Mouse (Mus musculus) forebrain, embryonic 12.5 days (tissue): Measurements from ENCODE around the gene Cdk14. TPM values are rescaled to one million over a fixed set of nuclear protein-coding genes. Genes with fewer than 3 reads are reported as not detected.
A peak's percentile ranks its signal among the peaks of the same experiment; 100 is the strongest.

ENCODE experiments used
- ATAC-seq: fragments of 200-750 bp; cut with Nextera tagmentation; 2 replicates; pipeline ENCODE4 v1.8.0; 2017; ENCODE audit warnings: moderate TSS enrichment; ENCODE audit not compliant: low FRiP score
- H3K27ac ChIP-seq: fragments of 300-500 bp; sonication (generic); 2 replicates; pipeline ENCODE4 v1.5.1; 2016; ENCODE audit warnings: mild to moderate bottlenecking
- H3K27me3 ChIP-seq: fragments of 300-500 bp; sonication (generic); 2 replicates; pipeline ENCODE4 v1.6.1; 2016; ENCODE audit warnings: mild to moderate bottlenecking
- H3K36me3 ChIP-seq: fragments of 300-500 bp; sonication (generic); replicated peaks from 2 replicates; pipeline ENCODE4 v1.6.1; 2016; ENCODE audit warnings: mild to moderate bottlenecking
- H3K4me1 ChIP-seq: fragments of 300-500 bp; sonication (generic); 2 replicates; pipeline ENCODE4 v1.6.1; 2016
- H3K4me2 ChIP-seq: fragments of 300-500 bp; sonication (generic); 2 replicates; pipeline ENCODE4 v1.6.1; 2016; ENCODE audit warnings: mild to moderate bottlenecking, moderate library complexity
- H3K4me3 ChIP-seq: fragments of 300-500 bp; sonication (generic); replicated peaks from 2 replicates; pipeline ENCODE4 v1.5.1; 2016; ENCODE audit warnings: mild to moderate bottlenecking
- H3K9ac ChIP-seq: fragments of 300-500 bp; sonication (generic); 2 replicates; pipeline ENCODE4 v1.6.1; 2016; ENCODE audit warnings: mild to moderate bottlenecking
- H3K9me3 ChIP-seq: fragments of 300-500 bp; sonication (generic); 2 replicates; pipeline ENCODE4 v1.6.1; 2016
- WGBS: fragments of 180-500 bp; shearing (Covaris S2); methylation state at CpG from one replicate; pipeline ENCODE4 v1.1.7; 2016; 5-methylcytosine and 5-hydroxymethylcytosine counted together
- polyA plus RNA-seq: library from polyadenylated mRNA; unstranded; fragments of >200 nt; fragmentation: Nextera tagmentation; extraction: Ambion mirVana; gene quantifications from 2 replicates; pipeline ENCODE4 v1.2.1, GENCODE M21; 2016

The Cdk14 gene
- polyA plus RNA-seq, 1 experiment from 2014 or later = 33.0 TPM

- Histone ChIP-seq H3K4me2 (no peak overlapping the region), H3K4me3 (no peak overlapping the region), H3K4me1 (peaks cover 16% of the 10 kb centered on the region), H3K36me3 (peaks cover 9% of the 10 kb centered on the region; the same call in 1 of the 2 replicates), H3K9ac (no peak overlapping the region), H3K27ac (no peak overlapping the region), H3K27me3 (0 out of 2 replicates have a peak, but pooled peaks cover 7% of the 10 kb centered on the region), H3K9me3 (0 out of 2 replicates have a peak, but pooled peaks cover 3% of the 10 kb centered on the region)
- 88% methylated on average over 1 of the region's 1 CpGs for WGBS
- ATAC-seq = no peak
Observed at GRCm38 (mm10) chr5:4882841-4883240, 537.3 kb downstream of the Cdk14 start.

GRCm38 (mm10) chr5:4880331-4880730 lies 539.8 kb downstream of the Cdk14 start:
- Histone ChIP-seq H3K36me3 (peaks cover 9% of the 10 kb centered on the region; the same call in 1 of the 2 replicates), H3K27ac (no peak overlapping the region), H3K27me3 (0 out of 2 replicates have a peak, but pooled peaks cover 3% of the 10 kb centered on the region), H3K9ac (no peak overlapping the region), H3K4me1 (peaks cover 36% of the 10 kb centered on the region), H3K4me2 (no peak overlapping the region), H3K9me3 (0 out of 2 replicates have a peak, but pooled peaks cover 3% of the 10 kb centered on the region), H3K4me3 (no peak overlapping the region)
- 48% methylated on average over 4 of the region's 4 CpGs for WGBS
- no peak for ATAC-seq

- no peak for ATAC-seq
- 33% methylated on average over 3 of the region's 3 CpGs for WGBS
- no peak overlapping the region for H3K4me2 ChIP-seq
- H3K27me3 ChIP-seq = 0 out of 2 replicates have a peak, but pooled peaks cover 8% of the 10 kb centered on the region
- H3K36me3 ChIP-seq = peaks cover 9% of the 10 kb centered on the region; the same call in 1 of the 2 replicates
- peaks cover 36% of the 10 kb centered on the region for H3K4me1 ChIP-seq
- H3K9ac ChIP-seq = 0 out of 2 replicates have a peak overlapping the region, but pooled peaks have one; percentile 12
- H3K27ac ChIP-seq = peak overlapping the region; percentile 42; the same call in 1 of the 2 replicates
- H3K4me3 ChIP-seq = no peak overlapping the region
- H3K9me3 ChIP-seq = 0 out of 2 replicates have a peak, but pooled peaks cover 3% of the 10 kb centered on the region
Observed at GRCm38 (mm10) chr5:4878934-4879333, 541.2 kb downstream of the Cdk14 start.

GRCm38 (mm10) chr5:4877638-4878037 lies 542.5 kb downstream of the Cdk14 start:
- ATAC-seq = peak; percentile 53
- peak overlapping the region; percentile 85 for H3K27ac ChIP-seq
- peaks cover 9% of the 10 kb centered on the region; the same call in 1 of the 2 replicates for H3K36me3 ChIP-seq
- WGBS = 13% methylated on average over 4 of the region's 4 CpGs
- 0 out of 2 replicates have a peak, but pooled peaks cover 3% of the 10 kb centered on the region for H3K9me3 ChIP-seq
- peak overlapping the region; percentile 30 for H3K4me2 ChIP-seq
- no peak overlapping the region for H3K4me3 ChIP-seq
- 0 out of 2 replicates have a peak, but pooled peaks cover 8% of the 10 kb centered on the region for H3K27me3 ChIP-seq
- H3K9ac ChIP-seq = no peak overlapping the region
- H3K4me1 ChIP-seq = peaks cover 36% of the 10 kb centered on the region

GRCm38 (mm10) chr5:4877131-4877631 lies 542.9 kb downstream of the Cdk14 start:
- Histone ChIP-seq H3K4me1 (peaks cover 36% of the 10 kb centered on the region), H3K36me3 (peaks cover 9% of the 10 kb centered on the region; the same call in 1 of the 2 replicates), H3K27ac (peak overlapping the region; percentile 85), H3K9ac (no peak overlapping the region), H3K9me3 (0 out of 2 replicates have a peak, but pooled peaks cover 3% of the 10 kb centered on the region), H3K4me3 (no peak overlapping the region), H3K27me3 (0 out of 2 replicates have a peak, but pooled peaks cover 8% of the 10 kb centered on the region), H3K4me2 (peak overlapping the region; percentile 30)
- ATAC-seq = peak; percentile 81
- WGBS = 4% methylated on average over 5 of the region's 5 CpGs

GRCm38 (mm10) chr5:4876653-4877091 lies 543.4 kb downstream of the Cdk14 start:
- Histone ChIP-seq H3K27ac (peak overlapping the region; percentile 85), H3K4me3 (no peak overlapping the region), H3K36me3 (peaks cover 6% of the 10 kb centered on the region; the same call in 1 of the 2 replicates), H3K4me1 (peaks cover 36% of the 10 kb centered on the region), H3K9ac (no peak overlapping the region), H3K4me2 (peak overlapping the region; percentile 30), H3K27me3 (peaks cover 8% of the 10 kb centered on the region; the same call in 1 of the 2 replicates), H3K9me3 (0 out of 2 replicates have a peak, but pooled peaks cover 3% of the 10 kb centered on the region)
- 48% methylated on average over 15 of the region's 15 CpGs for WGBS
- ATAC-seq = peak; percentile 65

- peaks cover 47% of the 10 kb centered on the region for H3K4me1 ChIP-seq
- H3K27me3 ChIP-seq = peaks cover 5% of the 10 kb centered on the region; the same call in 1 of the 2 replicates
- H3K4me2 ChIP-seq = no peak overlapping the region
- H3K36me3 ChIP-seq = no peaks in the 10 kb centered on the region
- H3K27ac ChIP-seq = peak overlapping the region; percentile 51
- no peak; the same call in 1 of the 2 replicates for ATAC-seq
- WGBS = 14% methylated on average over 4 of the region's 4 CpGs
- no peaks in the 10 kb centered on the region for H3K9me3 ChIP-seq
- no peak overlapping the region for H3K9ac ChIP-seq
- no peak overlapping the region for H3K4me3 ChIP-seq
Observed at GRCm38 (mm10) chr5:4870041-4870726, 549.9 kb downstream of the Cdk14 start.

GRCm38 (mm10) chr5:4868563-4869120 lies 551.5 kb downstream of the Cdk14 start:
- Histone ChIP-seq H3K4me2 (peak overlapping the region; percentile 23), H3K27me3 (peaks cover 6% of the 10 kb centered on the region), H3K36me3 (no peaks in the 10 kb centered on the region), H3K27ac (peak overlapping the region; percentile 89), H3K9ac (no peak overlapping the region), H3K4me3 (no peak overlapping the region), H3K9me3 (no peaks in the 10 kb centered on the region), H3K4me1 (peaks cover 49% of the 10 kb centered on the region)
- ATAC-seq = peak; percentile 43
- 16% methylated on average over 6 of the region's 6 CpGs for WGBS

- Histone ChIP-seq H3K4me1 (peaks cover 53% of the 10 kb centered on the region), H3K9me3 (no peaks in the 10 kb centered on the region), H3K27me3 (peaks cover 11% of the 10 kb centered on the region), H3K4me3 (no peak overlapping the region), H3K9ac (no peak overlapping the region), H3K36me3 (no peaks in the 10 kb centered on the region), H3K27ac (peak overlapping the region; percentile 89), H3K4me2 (peak overlapping the region; percentile 23; the same call in 1 of the 2 replicates)
- ATAC-seq = peak; percentile 88
- 12% methylated on average over 6 of the region's 6 CpGs for WGBS
Observed at GRCm38 (mm10) chr5:4867849-4868562, 552.1 kb downstream of the Cdk14 start.

- H3K9me3 ChIP-seq = no peaks in the 10 kb centered on the region
- H3K27ac ChIP-seq = peak overlapping the region; percentile 78
- no peak overlapping the region for H3K9ac ChIP-seq
- 45% methylated on average over 8 of the region's 8 CpGs for WGBS
- no peak overlapping the region for H3K4me3 ChIP-seq
- ATAC-seq = no peak
- H3K4me2 ChIP-seq = no peak overlapping the region
- H3K27me3 ChIP-seq = peaks cover 11% of the 10 kb centered on the region
- peaks cover 58% of the 10 kb centered on the region for H3K4me1 ChIP-seq
- no peaks in the 10 kb centered on the region for H3K36me3 ChIP-seq
Observed at GRCm38 (mm10) chr5:4866945-4867344, 553.2 kb downstream of the Cdk14 start.

GRCm38 (mm10) chr5:4866099-4866498 lies 554.0 kb downstream of the Cdk14 start:
- no peak overlapping the region for H3K9ac ChIP-seq
- H3K36me3 ChIP-seq = no peaks in the 10 kb centered on the region
- 0 out of 2 replicates have a peak overlapping the region, but pooled peaks have one; percentile 50 for H3K27ac ChIP-seq
- no peaks in the 10 kb centered on the region for H3K9me3 ChIP-seq
- no peak overlapping the region for H3K4me2 ChIP-seq
- peaks cover 65% of the 10 kb centered on the region for H3K4me1 ChIP-seq
- ATAC-seq = no peak
- H3K4me3 ChIP-seq = no peak overlapping the region
- 48% methylated on average over 1 of the region's 1 CpGs for WGBS
- peaks cover 11% of the 10 kb centered on the region; the same call in 1 of the 2 replicates for H3K27me3 ChIP-seq
